Mouse (Mus musculus): ENCODE measurements around the gene P2rx1.

- TF ChIP-seq CTCF (IDR thresholded peaks at IDR 0.05) (no peak), POLR2A (IDR thresholded peaks at IDR 0.05; ENCODE audit: insufficient read depth, low read depth, low read length) (no peak)
Observed at GRCm38 (mm10) chr11:72963789-72964294, 35.1 kb upstream of the P2rx1 start.

Measured in heart, adult 2 months (tissue).